Mouse (Mus musculus) left cerebral cortex, adult 9 months (tissue): Measurements from ENCODE around the gene Ripk3.

Source experiments
- DNase-seq, 2 experiments: peaks; one replicate each; pipeline ENCODE4 v3.0.0; 2022; ENCODE audit warnings: low spot score in 2 of 2

Ripk3 gene

DNA sequence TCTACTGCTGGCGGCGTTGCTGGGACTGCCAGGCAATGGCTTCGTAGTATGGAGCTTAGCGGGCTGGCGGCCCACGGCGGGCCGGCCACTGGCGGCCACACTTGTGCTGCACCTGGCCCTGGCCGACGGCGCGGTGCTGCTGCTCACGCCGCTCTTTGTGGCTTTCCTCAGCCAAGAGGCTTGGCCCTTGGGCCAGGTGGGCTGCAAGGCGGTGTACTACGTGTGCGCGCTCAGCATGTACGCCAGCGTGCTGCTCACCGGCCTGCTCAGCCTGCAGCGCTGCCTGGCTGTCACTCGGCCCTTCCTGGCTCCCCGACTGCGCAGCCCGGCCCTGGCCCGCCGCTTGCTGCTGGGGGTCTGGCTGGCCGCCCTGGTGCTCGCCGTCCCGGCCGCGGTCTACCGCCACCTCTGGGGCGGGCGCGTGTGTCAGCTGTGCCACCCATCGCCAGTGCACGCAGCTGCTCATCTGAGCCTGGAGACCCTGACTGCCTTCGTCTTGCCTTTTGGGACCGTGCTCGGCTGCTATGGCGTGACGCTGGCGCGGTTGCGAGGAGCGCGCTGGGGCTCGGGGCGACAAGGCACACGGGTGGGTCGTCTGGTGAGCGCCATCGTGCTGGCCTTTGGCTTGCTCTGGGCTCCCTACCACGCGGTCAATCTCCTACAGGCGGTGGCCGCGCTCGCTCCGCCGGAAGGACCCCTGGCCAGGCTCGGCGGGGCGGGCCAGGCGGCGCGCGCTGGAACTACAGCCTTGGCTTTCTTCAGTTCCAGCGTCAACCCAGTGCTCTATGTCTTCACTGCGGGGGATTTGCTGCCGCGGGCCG is 26.5 kb downstream of the Ripk3 start:
- no peak for DNase-seq

DNA sequence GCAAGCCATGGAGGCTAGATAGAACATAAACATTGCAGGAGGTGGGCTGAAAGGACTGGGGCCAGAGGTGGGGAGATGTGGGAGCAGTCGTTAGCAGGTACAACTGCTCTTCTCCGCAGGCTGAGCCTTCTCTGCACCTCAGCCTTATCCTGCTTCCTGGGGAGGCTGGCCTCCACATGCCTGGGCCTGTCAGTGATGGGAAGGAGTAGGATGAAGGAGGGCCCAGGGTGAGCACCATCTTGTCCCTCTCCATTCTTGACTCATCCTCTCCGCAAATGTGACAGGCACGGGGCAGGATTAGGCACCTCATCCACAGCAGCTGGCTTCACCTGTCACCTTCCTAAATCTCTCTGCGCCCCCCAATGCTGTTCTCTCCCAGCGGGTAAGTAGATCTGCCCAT is 27.5 kb downstream of the Ripk3 start, which contains the start of gene Ltb4r2:
Ltb4r2 (plus strand) TSS at position 266 of the 400 bp plus-strand sequence.
- DNase-seq = no peak

GRCm38 (mm10) chr14:55760156-55760555 is 28.5 kb downstream of the Ripk3 start:
- peak in 1 of 2 experiments; percentile 86 for DNase-seq

- DNase-seq = no peak
Observed at GRCm38 (mm10) chr14:55758363-55758784, 30.3 kb downstream of the Ripk3 start, which contains the start of gene Cideb. Gene Cideb (minus strand): TSS chr14:55758458.

- no peak for DNase-seq
Observed at GRCm38 (mm10) chr14:55757566-55757965, 31.1 kb downstream of the Ripk3 start.

DNA sequence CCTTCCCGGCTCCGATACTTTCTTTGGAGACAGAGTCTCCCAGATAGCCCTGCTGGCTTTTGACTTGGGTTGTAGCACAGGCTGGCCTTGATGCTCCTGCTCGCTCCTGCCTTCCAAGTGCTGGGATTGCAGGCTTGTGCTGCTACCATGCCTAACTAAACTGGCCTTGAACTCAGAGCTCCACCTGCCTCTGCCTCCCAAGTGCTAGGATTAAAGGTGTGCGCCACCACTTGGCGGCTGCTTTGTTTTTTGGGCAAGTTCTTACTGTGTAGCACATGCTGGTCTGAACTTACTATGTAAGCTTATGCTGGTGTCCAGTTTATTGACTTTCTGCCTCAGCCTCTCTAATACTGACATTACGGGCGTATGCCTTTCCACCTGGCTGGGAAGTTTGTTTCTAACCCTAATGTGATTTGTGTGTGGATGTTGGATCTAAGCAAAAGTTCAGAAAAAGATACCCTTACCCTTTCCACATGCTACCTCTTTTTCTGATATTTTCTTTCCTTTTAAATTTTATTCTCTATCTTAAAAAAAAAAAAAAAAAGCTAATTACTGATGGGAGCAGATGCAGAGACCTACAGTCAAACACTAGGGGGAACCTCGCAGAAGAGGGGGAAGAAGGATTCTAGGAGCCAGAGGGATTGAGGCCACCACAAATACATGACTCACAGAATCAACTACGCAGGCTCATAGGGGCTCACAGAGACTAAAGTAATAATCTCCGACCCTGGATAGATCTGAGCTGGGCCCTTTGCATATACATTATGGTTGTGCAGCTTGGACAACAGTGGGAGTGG is 41.4 kb downstream of the Ripk3 start:
- DNase-seq = no peak

DNA sequence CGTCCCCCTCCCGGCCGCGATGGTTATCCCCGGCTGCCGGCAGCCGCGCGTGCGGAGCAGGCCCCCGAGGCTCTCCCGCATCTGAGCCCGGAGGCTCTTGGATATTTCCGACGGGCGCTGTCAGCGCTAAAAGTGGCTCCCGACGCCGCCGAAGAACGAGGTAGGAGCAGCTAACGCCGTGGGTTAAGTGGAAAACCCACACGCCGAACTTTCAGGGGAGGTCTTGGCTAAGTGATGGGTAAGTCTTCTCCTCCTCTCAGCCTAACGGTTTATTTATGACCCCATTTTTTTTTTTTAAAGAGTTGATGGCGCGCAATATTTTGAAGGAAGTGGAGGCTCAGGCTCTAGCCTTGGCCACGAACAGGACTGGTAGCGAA is 42.8 kb downstream of the Ripk3 start:
- no peak for DNase-seq

DNA sequence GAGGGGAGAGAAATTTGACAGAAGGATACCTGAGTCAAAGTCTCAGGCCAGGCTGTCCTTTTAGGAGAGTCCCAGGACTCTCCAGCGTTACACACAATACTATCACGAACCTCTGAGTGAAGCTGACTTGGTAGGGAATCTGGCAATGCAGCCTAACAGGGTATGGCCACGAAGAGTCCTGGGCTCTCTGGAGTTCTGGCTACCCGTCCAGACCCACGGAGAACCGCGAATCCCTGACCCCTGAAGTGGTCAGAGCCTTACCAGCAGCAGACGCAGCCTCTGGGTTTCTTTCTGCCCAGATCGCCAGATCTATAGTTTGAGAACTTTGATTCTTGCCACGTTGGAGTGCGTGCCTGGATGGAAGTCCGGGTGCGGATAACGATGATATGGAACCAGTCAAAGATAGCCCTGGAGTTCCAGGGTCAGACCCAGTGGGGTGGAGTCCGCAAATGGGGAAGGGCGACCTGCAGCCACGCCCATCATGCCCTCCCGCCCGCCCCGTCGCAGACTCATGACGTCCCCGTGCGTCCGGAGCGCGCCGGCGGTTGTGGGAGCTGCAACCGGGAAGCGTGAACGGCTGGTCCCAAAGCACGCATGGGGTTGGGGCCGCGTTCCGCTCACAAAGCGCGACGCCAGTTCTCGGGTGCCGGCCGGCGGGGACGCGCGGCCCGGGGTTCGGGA is 43.3 kb downstream of the Ripk3 start, which contains the start of the genes Dhrs1 and Nop9:
Dhrs1 (minus strand) TSS at position 511 of the 681 bp plus-strand sequence.
Nop9 (plus strand) TSS at position 514 of the 681 bp plus-strand sequence.
- peak; percentile 55 to 81 for DNase-seq

- peak in 1 of 2 experiments; percentile 88 for DNase-seq
Observed at GRCm38 (mm10) chr14:55743711-55744110, 45.0 kb downstream of the Ripk3 start.

DNA sequence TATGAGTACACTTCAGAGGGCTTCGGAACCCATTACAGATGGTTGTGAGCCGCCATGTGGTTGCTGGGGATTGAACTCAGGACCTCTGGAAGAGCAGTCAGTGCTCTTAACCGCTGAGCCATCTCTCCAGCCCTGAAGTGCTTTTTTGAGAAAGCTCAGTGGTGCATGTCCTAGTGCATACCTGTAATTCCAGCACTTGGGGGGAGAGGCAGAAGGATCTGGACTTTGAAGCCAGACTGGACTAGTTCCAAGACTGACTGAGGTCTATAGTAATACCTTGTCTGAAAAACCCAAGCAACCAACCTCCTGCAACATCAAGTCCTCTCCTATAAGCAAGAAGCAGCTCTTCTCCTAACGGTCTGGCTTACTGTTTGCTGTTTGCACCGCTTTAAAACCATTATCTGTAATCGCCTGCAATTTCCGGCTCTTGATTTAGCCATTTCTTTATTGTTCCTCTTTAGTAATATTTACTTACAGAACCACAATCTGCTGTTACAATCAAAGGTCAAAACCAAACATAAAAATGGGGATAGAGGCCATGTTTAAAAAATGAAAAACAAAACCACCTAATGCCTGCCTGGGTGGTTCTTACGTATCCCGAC is 51.5 kb downstream of the Ripk3 start:
- DNase-seq = no peak

DNA sequence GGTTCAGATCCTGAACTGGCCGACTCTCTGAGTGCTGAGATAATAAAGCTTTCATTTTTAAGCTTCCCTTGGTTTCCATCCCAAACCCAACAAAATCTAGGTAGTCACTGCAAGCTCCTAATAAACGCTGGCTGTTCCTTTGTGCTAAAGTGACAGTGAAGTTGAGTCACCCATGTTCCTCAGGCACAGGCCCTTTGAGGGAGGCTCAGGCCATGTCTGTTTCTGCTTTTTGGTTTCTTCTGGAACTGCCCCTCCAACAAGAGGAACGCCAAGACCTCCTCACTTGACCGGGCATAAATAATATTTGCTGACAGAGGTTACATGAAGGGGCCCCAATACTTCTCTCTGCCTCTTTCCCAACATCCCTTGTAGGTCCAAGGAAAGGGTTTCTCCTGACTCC is 52.9 kb downstream of the Ripk3 start:
- no peak for DNase-seq

DNA sequence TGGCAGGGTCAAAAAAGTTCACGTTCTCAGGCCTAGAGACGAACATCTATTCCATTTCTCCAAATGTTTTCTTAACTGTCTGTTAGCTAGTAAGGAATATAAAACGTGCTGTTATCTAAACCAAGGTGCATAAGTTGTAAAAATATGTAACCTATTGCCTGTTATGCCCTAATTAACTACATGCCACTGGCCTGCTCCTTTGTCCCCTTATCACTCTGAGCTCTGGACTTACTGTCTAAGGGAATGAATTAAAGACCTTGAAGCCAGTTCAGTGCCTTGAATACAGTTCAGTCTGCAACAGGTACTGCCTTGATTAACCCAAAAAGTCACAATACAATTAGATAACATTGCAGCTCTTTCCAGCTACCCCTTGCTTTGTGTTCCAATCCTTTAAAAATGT is 53.3 kb downstream of the Ripk3 start:
- no peak for DNase-seq
